Mouse (Mus musculus): ENCODE results near the gene Lsamp. TPM values are rescaled to one million over a fixed set of nuclear protein-coding genes. Genes with fewer than 3 reads are reported as not detected.

The Lsamp gene
- polyA plus RNA-seq, 1 experiment, result not detected

GRCm38 (mm10) chr16:41746235-41746911, 1762.2 kb downstream of the Lsamp start:
- Histone ChIP-seq H3K27me3 (ENCODE audit: control insufficient read depth, insufficient read depth, low read length, poor library complexity, severe bottlenecking) (no peaks in the 10 kb centered on the region), H3K4me3 (ENCODE audit: low read depth, low read length) (no peak overlapping the region), H3K36me3 (ENCODE audit: control insufficient read depth, insufficient read depth, low read length, poor library complexity, severe bottlenecking) (no peaks in the 10 kb centered on the region), H3K9me3 (replicated peaks; ENCODE audit: control insufficient read depth, insufficient read depth, low read length, poor library complexity, severe bottlenecking) (no peaks in the 10 kb centered on the region), H3K9ac (ENCODE audit: low read depth, poor library complexity, severe bottlenecking) (no peak overlapping the region), H3K4me1 (ENCODE audit: control insufficient read depth, insufficient read depth, low read length) (no peaks in the 10 kb centered on the region), H3K27ac (ENCODE audit: insufficient read depth, low read length) (no peak overlapping the region)
- no peak for TF ChIP-seq CTCF (IDR thresholded peaks at IDR 0.05; ENCODE audit: low read depth, low read length)
- no peak for TF ChIP-seq POLR2A (IDR thresholded peaks at IDR 0.05; ENCODE audit: insufficient read depth, low read length)
- TF ChIP-seq EP300 (IDR thresholded peaks at IDR 0.05; ENCODE audit: insufficient read depth, low read depth, low read length), result no peak

- Histone ChIP-seq H3K4me1 (ENCODE audit: control insufficient read depth, insufficient read depth, low read length) (no peaks in the 10 kb centered on the region), H3K27me3 (ENCODE audit: control insufficient read depth, insufficient read depth, low read length, poor library complexity, severe bottlenecking) (no peaks in the 10 kb centered on the region), H3K9ac (ENCODE audit: low read depth, poor library complexity, severe bottlenecking) (no peak overlapping the region), H3K9me3 (replicated peaks; ENCODE audit: control insufficient read depth, insufficient read depth, low read length, poor library complexity, severe bottlenecking) (no peaks in the 10 kb centered on the region), H3K36me3 (ENCODE audit: control insufficient read depth, insufficient read depth, low read length, poor library complexity, severe bottlenecking) (no peaks in the 10 kb centered on the region), H3K4me3 (ENCODE audit: low read depth, low read length) (no peak overlapping the region), H3K27ac (ENCODE audit: insufficient read depth, low read length) (no peak overlapping the region)
- TF ChIP-seq CTCF (IDR thresholded peaks at IDR 0.05; ENCODE audit: low read depth, low read length), result no peak
- no peak for TF ChIP-seq EP300 (IDR thresholded peaks at IDR 0.05; ENCODE audit: insufficient read depth, low read depth, low read length)
Measured at GRCm38 (mm10) chr16:41747874-41748273, 1763.7 kb downstream of the Lsamp start.

GRCm38 (mm10) chr16:41748759-41749158, 1764.6 kb downstream of the Lsamp start:
- TF ChIP-seq POLR2A (IDR thresholded peaks at IDR 0.05; ENCODE audit: insufficient read depth, low read length) (no peak), EP300 (IDR thresholded peaks at IDR 0.05; ENCODE audit: insufficient read depth, low read depth, low read length) (no peak), CTCF (IDR thresholded peaks at IDR 0.05; ENCODE audit: low read depth, low read length) (no peak)
- no peaks in the 10 kb centered on the region for H3K36me3 ChIP-seq (ENCODE audit: control insufficient read depth, insufficient read depth, low read length, poor library complexity, severe bottlenecking)
- no peak overlapping the region for H3K4me3 ChIP-seq (ENCODE audit: low read depth, low read length)
- no peaks in the 10 kb centered on the region for H3K9me3 ChIP-seq (replicated peaks; ENCODE audit: control insufficient read depth, insufficient read depth, low read length, poor library complexity, severe bottlenecking)
- no peaks in the 10 kb centered on the region for H3K27me3 ChIP-seq (ENCODE audit: control insufficient read depth, insufficient read depth, low read length, poor library complexity, severe bottlenecking)
- no peak overlapping the region for H3K9ac ChIP-seq (ENCODE audit: low read depth, poor library complexity, severe bottlenecking)
- no peak overlapping the region for H3K27ac ChIP-seq (ENCODE audit: insufficient read depth, low read length)
- no peaks in the 10 kb centered on the region for H3K4me1 ChIP-seq (ENCODE audit: control insufficient read depth, insufficient read depth, low read length)

- Histone ChIP-seq H3K36me3 (ENCODE audit: control insufficient read depth, insufficient read depth, low read length, poor library complexity, severe bottlenecking) (no peaks in the 10 kb centered on the region), H3K27ac (ENCODE audit: insufficient read depth, low read length) (no peak overlapping the region), H3K9ac (ENCODE audit: low read depth, poor library complexity, severe bottlenecking) (no peak overlapping the region), H3K4me1 (ENCODE audit: control insufficient read depth, insufficient read depth, low read length) (no peaks in the 10 kb centered on the region), H3K9me3 (replicated peaks; ENCODE audit: control insufficient read depth, insufficient read depth, low read length, poor library complexity, severe bottlenecking) (no peaks in the 10 kb centered on the region), H3K4me3 (ENCODE audit: low read depth, low read length) (no peak overlapping the region), H3K27me3 (ENCODE audit: control insufficient read depth, insufficient read depth, low read length, poor library complexity, severe bottlenecking) (no peaks in the 10 kb centered on the region)
- TF ChIP-seq POLR2A (IDR thresholded peaks at IDR 0.05; ENCODE audit: insufficient read depth, low read length) (no peak), CTCF (IDR thresholded peaks at IDR 0.05; ENCODE audit: low read depth, low read length) (no peak), EP300 (IDR thresholded peaks at IDR 0.05; ENCODE audit: insufficient read depth, low read depth, low read length) (no peak)
Measured at GRCm38 (mm10) chr16:41764285-41764684, 1780.1 kb downstream of the Lsamp start.

- TF ChIP-seq CTCF (IDR thresholded peaks at IDR 0.05; ENCODE audit: low read depth, low read length), result no peak
- no peak for TF ChIP-seq POLR2A (IDR thresholded peaks at IDR 0.05; ENCODE audit: insufficient read depth, low read length)
- no peak for TF ChIP-seq EP300 (IDR thresholded peaks at IDR 0.05; ENCODE audit: insufficient read depth, low read depth, low read length)
- Histone ChIP-seq H3K36me3 (ENCODE audit: control insufficient read depth, insufficient read depth, low read length, poor library complexity, severe bottlenecking) (no peaks in the 10 kb centered on the region), H3K9me3 (replicated peaks; ENCODE audit: control insufficient read depth, insufficient read depth, low read length, poor library complexity, severe bottlenecking) (no peaks in the 10 kb centered on the region), H3K27ac (ENCODE audit: insufficient read depth, low read length) (no peak overlapping the region), H3K4me3 (ENCODE audit: low read depth, low read length) (no peak overlapping the region), H3K4me1 (ENCODE audit: control insufficient read depth, insufficient read depth, low read length) (no peaks in the 10 kb centered on the region), H3K9ac (ENCODE audit: low read depth, poor library complexity, severe bottlenecking) (no peak overlapping the region), H3K27me3 (ENCODE audit: control insufficient read depth, insufficient read depth, low read length, poor library complexity, severe bottlenecking) (no peaks in the 10 kb centered on the region)
Measured at GRCm38 (mm10) chr16:41771427-41772125, 1787.4 kb downstream of the Lsamp start.

DNA sequence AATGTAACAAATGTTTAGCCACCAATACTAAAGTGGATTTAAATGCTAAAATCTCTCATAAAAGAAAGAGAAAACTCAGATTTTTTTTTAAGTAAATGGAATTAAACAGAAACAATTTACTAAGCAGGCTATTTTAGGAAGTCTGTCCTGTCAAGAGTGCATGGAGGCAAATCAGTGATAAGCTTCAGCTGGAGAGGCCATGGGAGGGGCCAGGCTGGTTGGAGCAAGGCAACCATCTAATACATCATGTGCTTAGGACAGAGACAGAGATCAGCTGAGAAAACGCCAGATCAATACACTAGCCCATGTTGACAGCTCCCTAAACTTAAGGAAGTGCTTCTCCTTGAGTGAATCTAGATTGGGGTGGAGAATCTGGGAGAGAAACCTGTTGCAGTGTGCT, 1793.4 kb downstream of the Lsamp start:
- TF ChIP-seq EP300 (IDR thresholded peaks at IDR 0.05; ENCODE audit: insufficient read depth, low read depth, low read length) (no peak), CTCF (IDR thresholded peaks at IDR 0.05; ENCODE audit: low read depth, low read length) (no peak), POLR2A (IDR thresholded peaks at IDR 0.05; ENCODE audit: insufficient read depth, low read length) (no peak)
- Histone ChIP-seq H3K27me3 (ENCODE audit: control insufficient read depth, insufficient read depth, low read length, poor library complexity, severe bottlenecking) (no peaks in the 10 kb centered on the region), H3K27ac (ENCODE audit: insufficient read depth, low read length) (no peak overlapping the region), H3K36me3 (ENCODE audit: control insufficient read depth, insufficient read depth, low read length, poor library complexity, severe bottlenecking) (no peaks in the 10 kb centered on the region), H3K9me3 (replicated peaks; ENCODE audit: control insufficient read depth, insufficient read depth, low read length, poor library complexity, severe bottlenecking) (no peaks in the 10 kb centered on the region), H3K9ac (ENCODE audit: low read depth, poor library complexity, severe bottlenecking) (no peak overlapping the region), H3K4me3 (ENCODE audit: low read depth, low read length) (no peak overlapping the region), H3K4me1 (ENCODE audit: control insufficient read depth, insufficient read depth, low read length) (no peaks in the 10 kb centered on the region)
